Mouse (Mus musculus): ENCODE data around the gene Tap2.

- peak; percentile 56 for TF ChIP-seq RAD21 (IDR thresholded peaks at IDR 0.05; ENCODE audit: low read depth, low read length)
- TF ChIP-seq SMC3 (IDR thresholded peaks at IDR 0.05; ENCODE audit: low read depth, low read length), result peak; percentile 51
- TF ChIP-seq ZC3H11A (IDR thresholded peaks at IDR 0.05; ENCODE audit: low read depth, low read length), result no peak
- peak in 1 of 2 experiments; percentile 63; a peak in 2 of 4 replicates for TF ChIP-seq CTCF (conservative IDR thresholded peaks at IDR 0.05 in 1 of 2, IDR thresholded peaks at IDR 0.05 in 1 of 2; ENCODE audit: low read depth in 2 of 2, low read length in 2 of 2)
- no peak for TF ChIP-seq TCF12 (IDR thresholded peaks at IDR 0.05; ENCODE audit: low read depth, low read length)
- no peak for TF ChIP-seq MAX (IDR thresholded peaks at IDR 0.05; ENCODE audit: low read length)
- TF ChIP-seq ZNF384 (IDR thresholded peaks at IDR 0.05; ENCODE audit: low read depth, low read length), result no peak
- no peak for TF ChIP-seq RCOR1 (conservative IDR thresholded peaks at IDR 0.05; ENCODE audit: low read depth, low read length)
- no peak for TF ChIP-seq E2F4 (IDR thresholded peaks at IDR 0.05; ENCODE audit: insufficient replicate concordance, low read depth, low read length)
- no peak for TF ChIP-seq BHLHE40 (IDR thresholded peaks at IDR 0.05; ENCODE audit: low read depth, low read length)
- no peak for TF ChIP-seq MXI1 (IDR thresholded peaks at IDR 0.05; ENCODE audit: low read depth, low read length)
- no peak for TF ChIP-seq MEF2A (IDR thresholded peaks at IDR 0.05; ENCODE audit: borderline replicate concordance, low read depth, low read length)
- no peak for TF ChIP-seq UBTF (IDR thresholded peaks at IDR 0.05; ENCODE audit: low read depth, low read length)
These were observed 43.7 kb downstream of the Tap2 start for GRCm38 (mm10) chr17:34247047-34247446.

All from CH12.LX (cell line).